Mouse (Mus musculus) right cerebral cortex, postnatal 14 days (tissue): ENCODE results near the gene Cbarp.
A peak's percentile ranks its signal among the peaks of the same experiment; 100 is the strongest.
"Not testable (repeated sequence)": the region's sequence is repeated elsewhere in the genome, so short reads cannot be mapped to it uniquely, and the experiment has no call there.

Experiments
- DNase-seq: peaks from one replicate; pipeline ENCODE4 v3.0.0; 2022

Cbarp gene

DNA sequence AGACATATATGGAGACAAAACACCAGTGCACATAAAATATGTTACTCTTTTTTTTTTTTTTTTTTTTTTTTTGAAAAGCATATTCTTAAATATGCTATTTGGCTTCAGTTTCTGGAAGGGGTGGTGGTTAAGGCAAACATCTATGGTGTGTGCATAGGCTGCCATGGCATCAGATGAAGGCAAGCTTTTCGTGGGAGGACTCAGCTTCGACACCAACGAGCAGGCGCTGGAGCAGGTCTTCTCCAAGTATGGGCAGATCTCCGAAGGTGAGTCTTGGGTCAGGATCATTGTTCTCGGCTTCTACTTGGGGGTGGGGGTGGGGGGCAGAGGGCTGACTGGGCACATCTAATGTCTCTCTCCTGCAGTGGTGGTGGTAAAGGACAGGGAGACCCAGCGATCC, 29.0 kb upstream of the Cbarp start:
- no peak for DNase-seq

- DNase-seq, result no peak
These were observed 28.4 kb upstream of the Cbarp start for GRCm38 (mm10) chr10:80169070-80169469.

DNA sequence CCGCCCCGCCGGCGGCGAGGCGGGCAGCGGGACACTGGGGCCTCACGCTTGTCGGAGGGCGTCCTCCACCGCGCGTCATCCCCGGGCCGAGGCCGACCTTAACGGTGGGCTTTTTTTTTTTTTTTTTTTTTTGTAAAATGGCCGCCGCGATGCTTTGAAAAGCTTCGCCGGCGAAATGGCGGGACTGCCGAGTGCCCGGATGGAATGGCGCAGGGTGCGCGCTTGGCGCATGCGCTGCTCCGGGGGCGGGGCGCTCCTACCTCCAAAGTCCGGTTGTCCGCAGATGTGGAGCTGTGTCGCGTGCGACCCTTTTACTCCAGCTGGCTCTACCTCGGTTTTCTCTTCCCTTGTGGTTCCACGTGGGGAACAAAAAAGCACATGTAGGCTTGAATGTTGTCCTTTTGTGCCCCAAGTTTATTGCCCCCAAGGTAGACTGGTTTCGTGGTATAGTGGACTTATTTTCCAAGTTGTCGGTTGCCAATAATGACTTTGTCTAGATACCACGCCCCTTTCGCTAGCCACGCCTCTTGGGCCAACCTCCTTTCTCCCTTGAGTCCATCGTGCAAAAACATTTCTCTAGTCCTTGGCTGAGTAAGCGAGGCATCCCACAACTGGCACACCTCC, 27.5 kb upstream of the Cbarp start:
- DNase-seq, result peak; percentile 95

- peak; percentile 99 for DNase-seq
These were observed 26.9 kb upstream of the Cbarp start for GRCm38 (mm10) chr10:80167460-80168037.

GRCm38 (mm10) chr10:80166136-80166535, 25.5 kb upstream of the Cbarp start:
- DNase-seq, result not testable (repeated sequence)

DNA sequence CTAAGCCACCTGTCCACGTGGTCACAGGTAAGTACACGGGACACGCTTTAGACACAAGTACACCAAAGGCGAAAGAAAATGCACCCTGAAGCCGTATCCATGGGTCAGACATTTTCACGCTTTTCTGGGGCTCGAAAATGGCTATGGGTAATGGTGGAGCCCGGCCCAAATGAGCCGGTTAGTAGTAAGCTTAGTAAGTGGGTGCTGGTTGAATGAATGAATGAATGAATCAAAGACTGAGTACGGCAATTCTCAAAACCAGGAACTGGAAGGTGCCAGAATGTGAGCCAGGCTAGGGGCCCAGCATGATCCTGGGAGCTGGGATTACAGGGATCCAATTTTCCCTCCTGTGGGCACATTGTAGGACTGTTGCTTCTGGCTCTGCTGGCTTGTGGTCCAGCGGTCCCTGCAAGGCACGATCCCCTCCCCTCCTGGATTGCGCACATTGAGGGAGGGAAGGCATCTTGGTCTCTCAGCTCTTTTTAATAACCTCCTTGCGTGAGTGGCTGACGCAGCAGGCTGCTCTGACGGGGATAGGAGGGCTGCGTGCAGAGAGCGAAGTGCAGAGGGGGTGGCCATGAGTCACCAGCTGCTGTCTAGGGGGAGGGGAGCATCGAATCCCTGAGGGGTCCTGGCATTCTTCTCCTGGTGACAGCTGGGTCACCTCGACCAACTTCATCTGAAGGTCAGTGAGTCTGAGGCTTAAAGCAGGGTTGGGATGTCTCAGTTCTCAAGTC, 24.9 kb upstream of the Cbarp start, which contains the start of gene Cirbp:
Gene Cirbp, plus strand, starts transcription at position 594 of the 737 bp plus-strand sequence.
- peak; percentile 52 for DNase-seq

- peak; percentile 97 for DNase-seq
These were observed 24.3 kb upstream of the Cbarp start for GRCm38 (mm10) chr10:80164998-80165344.

GRCm38 (mm10) chr10:80164161-80164997, 23.7 kb upstream of the Cbarp start:
- peak; percentile 55 for DNase-seq

DNA sequence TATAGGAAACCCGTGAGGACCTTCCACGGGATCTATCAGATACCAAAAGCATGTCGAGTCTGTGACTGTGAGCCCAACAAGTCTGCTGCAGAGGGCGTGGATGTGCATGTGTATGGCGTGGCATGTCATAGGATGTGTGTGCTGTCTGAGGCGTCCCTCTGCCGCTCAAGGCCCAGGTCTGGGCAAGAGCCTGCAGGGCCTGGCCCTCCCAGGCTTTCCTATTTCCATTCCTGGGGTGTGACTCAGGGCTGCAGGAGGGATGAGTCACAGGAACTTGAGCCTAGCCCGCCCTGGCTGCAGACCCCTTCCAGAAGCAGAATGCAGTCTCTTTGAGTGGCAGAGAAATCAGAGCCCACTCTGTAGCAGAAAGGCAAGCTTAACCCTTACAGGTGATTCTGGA, 23.1 kb upstream of the Cbarp start:
- DNase-seq, result peak; percentile 17

DNA sequence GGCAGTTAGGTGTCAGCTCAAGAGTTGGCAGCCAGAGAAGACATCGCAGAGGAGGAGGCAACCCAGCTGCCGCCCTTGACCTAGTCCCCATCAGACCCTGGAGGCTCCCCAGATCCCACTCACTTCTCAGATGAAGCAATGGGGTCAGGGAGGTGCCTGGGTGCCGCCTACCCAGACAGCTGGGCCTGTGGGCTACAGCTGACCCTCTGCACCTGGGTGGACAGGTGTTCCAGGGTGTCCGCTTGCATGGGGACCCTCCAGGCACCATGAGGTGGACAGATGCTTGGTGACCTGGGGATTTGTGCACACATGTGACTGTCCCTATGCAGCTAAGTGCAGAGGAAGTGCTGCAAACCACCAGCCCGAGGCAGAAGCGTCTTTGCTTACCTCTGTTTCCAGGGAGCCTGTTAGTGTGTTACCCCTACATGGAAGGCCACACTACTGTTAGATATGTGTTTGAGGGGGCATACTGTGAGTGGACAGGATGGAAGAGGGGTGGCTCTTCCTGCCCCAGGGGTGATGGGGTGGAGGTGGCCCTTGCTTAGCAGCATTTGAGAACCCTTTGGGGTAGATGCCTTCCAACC, 22.2 kb upstream of the Cbarp start:
- no peak for DNase-seq

- DNase-seq, result no peak
These were observed 21.6 kb upstream of the Cbarp start for GRCm38 (mm10) chr10:80162243-80162608.

- no peak for DNase-seq
These were observed 21.0 kb upstream of the Cbarp start for GRCm38 (mm10) chr10:80161522-80162242.

DNA sequence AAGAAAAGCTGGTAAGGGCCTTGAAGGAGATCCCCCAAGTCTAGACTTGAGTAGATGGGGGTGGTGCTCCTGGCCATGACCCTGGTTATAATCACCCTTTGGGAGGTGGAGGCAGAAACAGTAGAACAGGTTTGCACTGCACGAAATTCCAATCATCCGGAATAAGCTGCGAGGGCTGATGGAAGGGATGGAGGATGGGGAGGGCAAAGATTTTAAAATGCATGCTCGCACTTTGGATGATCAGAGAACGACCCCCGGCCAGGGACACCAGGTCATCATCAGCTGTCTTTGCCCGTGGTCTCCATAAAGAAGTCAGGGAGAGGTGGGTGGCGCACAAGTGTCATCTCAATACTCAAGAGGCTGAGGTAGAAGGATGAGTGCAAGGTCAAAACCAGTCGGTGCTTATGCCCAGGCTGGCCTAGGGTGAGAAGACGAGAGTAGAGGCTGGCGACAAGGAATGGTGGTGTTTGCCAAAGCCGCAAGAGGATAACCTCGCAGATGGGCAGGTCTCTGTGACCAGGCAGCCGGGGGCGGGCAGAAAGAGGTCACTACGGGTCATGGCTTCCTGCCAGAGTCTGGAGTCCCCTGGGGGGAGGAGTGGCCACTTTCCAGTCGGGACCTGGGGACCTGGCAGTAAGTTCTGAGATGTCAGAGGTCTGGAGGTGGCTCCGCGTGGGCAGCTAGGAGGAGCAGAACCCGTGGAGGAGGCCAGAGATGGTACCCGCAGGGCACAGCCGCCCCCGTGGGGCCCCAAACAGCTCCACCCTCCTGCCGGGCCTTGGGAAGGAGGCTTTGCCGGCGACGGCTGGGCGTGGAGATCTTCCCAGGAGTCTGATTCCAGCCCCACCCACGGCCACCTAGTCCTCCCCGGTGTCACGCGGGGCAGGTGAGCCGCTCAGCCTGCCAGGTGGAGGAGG, 20.1 kb upstream of the Cbarp start:
- DNase-seq, result peak; percentile 63

- peak; percentile 99 for DNase-seq
These were observed 19.2 kb upstream of the Cbarp start for GRCm38 (mm10) chr10:80159561-80160454.

DNA sequence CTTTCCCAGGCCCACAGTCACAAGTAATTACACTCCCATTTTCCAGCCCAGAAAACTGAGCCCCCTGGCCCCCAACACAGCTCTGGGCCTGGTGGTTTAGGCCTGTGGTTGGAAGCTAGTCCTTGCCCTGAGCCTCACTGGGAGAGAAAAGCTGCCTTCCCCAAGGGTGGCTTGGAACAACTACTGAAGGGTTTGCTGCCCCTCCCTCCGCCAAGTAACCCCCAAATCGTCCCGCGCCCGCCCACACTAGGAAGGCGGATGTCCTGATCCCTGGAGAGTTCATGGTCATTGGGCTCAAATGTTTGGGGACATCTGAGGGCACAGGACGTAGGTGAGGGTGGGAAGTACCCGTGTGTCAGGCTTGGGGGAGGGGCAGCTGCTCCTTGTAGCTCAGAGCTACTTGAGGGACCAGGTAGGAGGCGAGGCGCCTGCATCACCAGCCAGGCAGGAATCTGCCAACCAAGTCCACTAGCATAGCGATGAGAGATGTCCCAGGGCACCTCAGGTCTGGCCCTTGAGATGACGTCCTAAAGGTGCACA, 18.5 kb upstream of the Cbarp start:
- DNase-seq, result peak; percentile 68

DNA sequence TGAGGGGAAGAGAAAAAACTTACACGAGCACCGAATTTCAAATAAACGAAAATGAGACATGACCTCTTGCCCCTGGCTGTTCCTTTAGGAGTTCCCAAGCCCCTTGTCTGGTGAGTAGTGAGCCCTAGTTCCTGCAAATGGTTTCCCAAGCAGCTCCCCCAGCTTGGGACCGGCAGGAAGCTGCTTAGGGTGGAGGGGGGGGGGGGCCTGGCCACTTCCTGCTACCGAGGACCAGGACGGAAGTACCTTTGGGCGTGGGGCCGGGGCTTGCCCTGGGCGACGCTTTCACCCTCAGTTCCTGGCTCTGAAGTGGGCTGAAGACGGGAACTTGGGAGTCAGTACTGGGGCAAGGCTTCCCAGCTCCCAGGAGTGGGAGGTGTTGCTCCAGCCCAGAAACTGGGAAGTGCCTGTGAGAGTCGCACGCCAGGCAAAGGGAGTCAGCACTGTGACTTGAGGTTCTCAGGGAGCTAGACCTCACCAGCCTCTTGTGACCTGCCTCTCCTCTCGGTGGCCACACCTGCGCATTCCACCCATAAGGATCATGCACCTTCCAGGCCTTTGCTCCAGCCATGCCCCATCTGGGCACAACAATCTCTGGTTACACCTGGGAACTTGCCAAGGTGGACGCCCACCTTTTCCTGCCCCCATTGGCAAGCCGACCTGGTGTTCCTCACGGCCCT, 17.8 kb upstream of the Cbarp start:
- DNase-seq, result peak; percentile 46

DNA sequence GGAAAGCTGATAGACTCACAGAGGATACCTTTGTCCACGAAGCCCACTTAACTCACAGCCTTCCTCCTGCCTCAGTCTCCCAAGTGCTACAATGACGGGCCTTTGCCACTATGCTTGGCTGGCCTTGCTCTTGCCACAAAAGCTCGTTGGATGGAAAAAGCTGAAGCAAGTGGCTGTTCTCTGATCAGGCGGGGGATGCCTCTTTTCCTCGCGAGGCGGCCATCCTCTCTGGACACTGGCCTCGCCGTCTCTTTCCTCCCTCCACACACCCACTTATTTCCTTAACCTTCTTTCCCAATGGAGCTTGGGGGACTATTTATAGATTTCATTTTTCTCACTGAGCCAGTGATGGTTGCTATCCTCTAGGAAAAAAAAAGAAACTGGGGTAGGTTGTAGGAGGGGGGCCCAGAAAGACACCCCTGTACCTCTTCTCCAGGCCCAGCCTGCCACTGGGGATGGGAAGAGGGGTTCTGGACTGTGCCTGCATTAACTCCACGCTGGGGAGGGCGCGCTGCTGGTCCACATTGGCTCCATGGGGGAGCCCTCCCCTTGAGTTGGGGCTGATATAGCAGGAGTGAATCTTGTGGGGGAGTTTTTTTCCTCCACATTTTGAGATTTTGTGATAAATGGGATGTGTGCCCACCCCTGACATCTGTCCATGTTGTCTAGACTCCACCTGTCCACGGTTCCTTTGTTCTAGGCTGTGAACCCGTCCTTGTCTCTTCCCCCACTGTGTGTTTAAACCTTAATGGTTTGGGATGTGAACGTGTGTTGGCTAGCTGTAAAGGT, 16.7 kb upstream of the Cbarp start:
- DNase-seq, result no peak

DNA sequence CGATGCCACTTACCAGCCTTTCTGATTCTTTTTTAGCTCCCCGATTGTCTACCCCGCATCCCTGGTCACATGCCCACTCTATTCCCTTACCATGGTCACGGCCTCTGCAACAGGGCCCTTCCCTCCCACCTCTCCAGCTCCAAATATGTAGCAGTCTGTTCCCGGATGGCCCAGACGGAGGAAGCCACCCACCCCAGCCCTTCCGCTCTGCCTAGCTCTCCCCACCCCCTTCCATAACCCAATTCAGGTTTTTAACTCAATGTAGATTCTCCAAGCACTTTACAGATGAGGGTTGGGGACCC, 16.1 kb upstream of the Cbarp start:
- no peak for DNase-seq
